Mouse (Mus musculus) left cerebral cortex, adult 2 months (tissue): ENCODE measurements at regions not wholly inside any gene's neighbourhood (a gene's known extent, or its start where the extent isn't known, plus 50 kb on each side); places are given as distances from the start of the nearest gene placed in this dataset.
A peak's percentile ranks its signal among the peaks of the same experiment; 100 is the strongest.
"Not testable (repeated sequence)": the region's sequence is repeated elsewhere in the genome, so short reads cannot be mapped to it uniquely, and the experiment has no call there.

ENCODE experiments used
- DNase-seq, 2 experiments: peaks; one replicate each; pipeline ENCODE4 v3.0.0; 2021 to 2022; ENCODE audit warnings: low spot score in 2 of 2, mixed read lengths in 1 of 2; ENCODE audit errors: extremely low spot score in 1 of 2
- H3K27ac ChIP-seq: fragments of 200-600 bp; 2 replicates; pipeline ENCODE4 v1.8.1; 2022
- H3K4me3 ChIP-seq: fragments of 200-600 bp; 2 replicates; pipeline ENCODE4 v1.8.1; 2022
- CTCF ChIP-seq: fragments of 200-600 bp; IDR thresholded peaks from 2 replicates; pipeline ENCODE4 v1.8.1; 2022; ENCODE audit warnings: antibody characterized with exemption, mild to moderate bottlenecking, moderate library complexity
- intact Hi-C: fragments of 180-260 bp; cut with DNase I; formaldehyde crosslinking; loops from one replicate; pipeline ENCODE4 v1.15.1; 2025

- no peak for DNase-seq
- TF ChIP-seq CTCF: no peak
- Histone ChIP-seq H3K4me3 (no peak overlapping the region), H3K27ac (no peak overlapping the region)
- intact Hi-C loops: no loop called here
These were observed 60.0 kb downstream of the Dact2 start for GRCm38 (mm10) chr17:14144082-14144481.

GRCm38 (mm10) chr17:14141669-14142068 is 62.4 kb downstream of the Dact2 start:
- DNase-seq: no peak
- Histone ChIP-seq H3K27ac (no peak overlapping the region), H3K4me3 (no peak overlapping the region)
- intact Hi-C loops: no loop called here
- TF ChIP-seq CTCF: no peak

DNA sequence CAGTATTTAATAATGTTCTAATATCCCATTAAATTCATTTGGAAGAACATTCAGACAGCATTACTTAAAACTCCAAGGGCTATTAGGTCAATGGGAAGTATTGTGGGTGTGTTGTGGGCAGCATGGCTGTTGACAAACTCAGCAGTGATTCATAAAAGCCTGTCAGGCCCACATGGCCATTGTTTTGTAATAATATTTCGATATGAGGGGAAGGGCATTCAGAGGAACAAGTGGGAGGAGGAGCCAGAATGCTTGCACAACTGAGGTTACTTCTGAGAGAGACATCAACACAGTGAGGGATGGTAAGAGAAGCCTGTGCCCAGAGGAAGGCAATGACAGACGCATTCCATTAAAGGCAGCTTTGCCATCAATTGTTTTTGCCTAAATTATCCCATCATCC is 63.8 kb downstream of the Dact2 start:
- DNase-seq: no peak
- intact Hi-C loops: no loop called here
- TF ChIP-seq CTCF: no peak
- Histone ChIP-seq H3K27ac (no peak overlapping the region), H3K4me3 (no peak overlapping the region)

DNA sequence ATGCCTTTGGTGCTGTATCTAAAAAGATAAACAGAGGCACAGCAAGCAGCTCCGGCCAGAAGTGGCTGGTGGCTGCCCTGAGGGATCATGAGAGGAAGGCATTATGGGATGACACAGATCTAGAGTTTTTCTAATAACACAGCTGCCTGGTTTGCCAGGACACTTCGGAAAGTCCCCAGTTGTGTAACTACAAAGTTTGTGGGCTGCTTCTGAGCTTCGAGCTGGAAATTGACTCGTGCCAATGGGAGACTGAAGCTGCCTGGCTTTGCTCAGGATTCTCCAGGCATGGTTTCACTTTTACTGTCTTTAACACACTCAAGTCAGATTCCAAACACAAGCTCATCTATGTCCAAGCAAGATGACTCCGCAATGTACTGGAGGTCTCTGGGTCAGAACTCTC is 65.2 kb downstream of the Dact2 start:
- H3K27ac ChIP-seq: no peak overlapping the region
- no peak overlapping the region for H3K4me3 ChIP-seq
- DNase-seq: no peak
- TF ChIP-seq CTCF: no peak
- intact Hi-C loops: loop anchor here (2.0 kb wide), 1 partner anchor 34 kb away; no protein-coding TSS in a partner anchor

- Histone ChIP-seq H3K4me3 (no peak overlapping the region), H3K27ac (no peak overlapping the region)
- intact Hi-C loops: loop anchor here (1.0 kb wide), 1 partner anchor 68 kb away; no protein-coding TSS in a partner anchor
- DNase-seq: peak; percentile 74 to 88
- peak; percentile 76 for TF ChIP-seq CTCF
These were observed 67.3 kb downstream of the Dact2 start for GRCm38 (mm10) chr17:14136702-14137315.

GRCm38 (mm10) chr17:14134604-14135003 is 69.5 kb downstream of the Dact2 start:
- intact Hi-C loops: no loop called here
- H3K27ac ChIP-seq: no peak overlapping the region
- DNase-seq: no peak
- H3K4me3 ChIP-seq: no peak overlapping the region
- TF ChIP-seq CTCF: no peak

GRCm38 (mm10) chr17:14133986-14134385 is 70.1 kb downstream of the Dact2 start:
- intact Hi-C loops: no loop called here
- no peak for DNase-seq
- H3K27ac ChIP-seq: no peak overlapping the region
- TF ChIP-seq CTCF: no peak
- H3K4me3 ChIP-seq: no peak overlapping the region

DNA sequence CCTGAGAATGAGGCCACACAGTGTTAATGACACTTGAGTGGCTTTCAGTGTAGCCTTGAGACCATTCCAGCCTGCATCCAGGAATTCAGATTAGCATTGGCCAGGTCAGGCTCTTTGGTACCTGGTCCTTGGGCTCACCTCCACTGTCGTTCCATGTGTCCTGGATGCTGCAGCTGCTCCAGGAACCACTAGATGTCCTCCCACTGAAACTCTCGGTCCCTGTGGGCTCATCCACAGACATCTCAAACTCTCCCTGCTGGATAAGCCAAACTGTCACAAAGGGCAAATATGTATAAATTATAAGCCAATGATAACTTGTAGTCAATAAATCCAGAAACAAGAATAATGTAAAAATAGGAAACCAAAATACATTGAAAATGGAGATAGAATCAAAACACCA is 67.7 kb upstream of the Gm7358 start:
- DNase-seq, H3K4me3 ChIP-seq, intact Hi-C loops, H3K27ac ChIP-seq: not testable (repeated sequence)
- peak; percentile 55 for TF ChIP-seq CTCF

GRCm38 (mm10) chr17:14118863-14119262 is 59.5 kb upstream of the Gm7358 start:
- intact Hi-C loops: loop anchor here (5.0 to 10.0 kb wide), 2 partner anchors 403 to 786 kb away; no protein-coding TSS in a partner anchor

DNA sequence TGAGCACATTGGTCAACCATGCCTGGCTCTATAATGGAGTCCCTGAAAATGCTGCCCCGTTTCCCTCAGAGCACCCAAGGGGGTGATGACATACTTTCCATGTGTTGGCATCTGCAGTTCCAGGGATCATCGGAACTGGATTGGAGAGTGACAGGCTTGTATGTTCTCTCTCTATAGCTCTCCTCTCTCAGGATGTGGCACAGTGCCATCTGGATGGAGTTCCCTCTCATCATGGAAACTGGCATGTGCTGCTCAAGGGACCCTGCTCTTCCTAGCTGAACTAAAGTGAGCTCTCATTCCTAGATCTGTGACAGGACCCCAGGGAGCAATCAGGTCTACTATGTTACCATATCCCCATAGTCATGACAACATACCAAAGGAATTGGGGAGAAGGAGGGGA is 56.9 kb upstream of the Gm7358 start:
- TF ChIP-seq CTCF: no peak
- H3K4me3 ChIP-seq: no peak overlapping the region
- intact Hi-C loops: loop anchor here (5.0 to 10.0 kb wide), 2 partner anchors 406 to 789 kb away; no protein-coding TSS in a partner anchor

More at GRCm38 (mm10) chr17:14118863-14119262, 59.5 kb upstream of the Gm7358 start:
- Histone ChIP-seq H3K27ac (no peak overlapping the region), H3K4me3 (no peak overlapping the region)
- no peak for TF ChIP-seq CTCF
- DNase-seq: no peak

GRCm38 (mm10) chr17:14114856-14115255 is 55.5 kb upstream of the Gm7358 start:
- intact Hi-C loops: loop anchor here (5.0 to 10.0 kb wide), 2 partner anchors 407 to 790 kb away; no protein-coding TSS in a partner anchor
- Histone ChIP-seq H3K4me3 (no peak overlapping the region), H3K27ac (no peak overlapping the region)
- TF ChIP-seq CTCF: no peak
- no peak for DNase-seq

More for the DNA sequence above, 56.9 kb upstream of the Gm7358 start:
- no peak overlapping the region for H3K27ac ChIP-seq
- no peak for DNase-seq

DNA sequence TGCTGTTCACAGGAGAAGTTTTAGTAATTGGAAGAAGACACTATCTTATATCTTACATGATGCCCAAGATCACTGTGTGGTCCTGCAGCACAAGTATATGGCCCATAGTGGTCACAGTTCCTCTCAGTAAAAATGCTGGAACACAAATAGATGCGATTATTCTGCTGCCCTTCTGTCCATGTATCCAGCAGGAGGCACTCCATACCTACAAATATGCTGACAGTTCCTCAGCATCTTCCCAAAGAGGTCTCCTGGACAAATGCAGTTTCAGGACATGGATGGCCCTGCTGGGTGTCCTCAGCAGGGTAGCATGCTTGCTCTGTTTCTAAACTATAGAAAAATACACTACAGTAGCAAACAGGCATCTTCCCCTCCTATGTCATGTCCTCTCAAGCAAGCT is 52.4 kb upstream of the Gm7358 start:
- H3K27ac ChIP-seq, H3K4me3 ChIP-seq: not testable (repeated sequence)
- DNase-seq: peak in 1 of 2 experiments; percentile 22
- intact Hi-C loops: loop anchor here (1.0 to 10.0 kb wide), 3 partner anchors 95 to 793 kb away; no protein-coding TSS in a partner anchor
- peak; percentile 53 for TF ChIP-seq CTCF
